Mouse (Mus musculus): Measurements from ENCODE around the gene Usp35.

DNA sequence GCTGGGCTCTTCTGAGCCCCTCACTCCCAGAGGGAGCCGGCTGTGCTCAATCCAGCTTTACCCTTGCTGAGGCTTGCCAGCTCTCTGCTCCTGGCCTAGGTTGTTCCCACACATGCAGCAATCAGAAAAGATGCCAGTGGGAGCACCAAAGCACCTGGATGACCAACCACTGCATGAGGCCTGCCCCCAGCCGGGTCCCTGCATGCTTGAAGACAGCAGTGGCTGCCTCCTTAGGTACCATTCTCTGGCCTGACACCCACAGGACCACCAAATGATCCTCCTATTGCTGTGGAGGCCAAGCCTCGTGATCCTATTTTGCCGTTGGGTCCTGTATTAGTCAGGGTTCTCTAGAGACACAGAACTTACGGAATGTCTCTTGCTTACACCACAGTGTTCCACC lies 19.1 kb upstream of the Usp35 start:
- no peak for TF ChIP-seq CTCF (IDR thresholded peaks at IDR 0.05; ENCODE audit: insufficient read depth, low read depth, low read length)
- no peak for TF ChIP-seq POLR2A (IDR thresholded peaks at IDR 0.05; ENCODE audit: insufficient read depth, low read depth, low read length)
